Mouse (Mus musculus) left cerebral cortex, postnatal 4 days (tissue): Measurements from ENCODE around the gene Olfr1025-ps1. TPM values are rescaled to one million over a fixed set of nuclear protein-coding genes. Genes with fewer than 3 reads are reported as not detected.

Experiments used
- DNase-seq: peaks from one replicate; pipeline ENCODE4 v3.0.0-alpha.2; 2022
- intact Hi-C: fragments of 180-260 bp; cut with DNase I; formaldehyde crosslinking; loops from one replicate; pipeline ENCODE4 v1.15.1; 2025
- total RNA-seq, 2 experiments: library from RNA; stranded (reverse); gene quantifications; 2 replicates each; pipeline ENCODE4 v1.2.3; 2021

Olfr1025-ps1 gene
- total RNA-seq = not detected

DNA sequence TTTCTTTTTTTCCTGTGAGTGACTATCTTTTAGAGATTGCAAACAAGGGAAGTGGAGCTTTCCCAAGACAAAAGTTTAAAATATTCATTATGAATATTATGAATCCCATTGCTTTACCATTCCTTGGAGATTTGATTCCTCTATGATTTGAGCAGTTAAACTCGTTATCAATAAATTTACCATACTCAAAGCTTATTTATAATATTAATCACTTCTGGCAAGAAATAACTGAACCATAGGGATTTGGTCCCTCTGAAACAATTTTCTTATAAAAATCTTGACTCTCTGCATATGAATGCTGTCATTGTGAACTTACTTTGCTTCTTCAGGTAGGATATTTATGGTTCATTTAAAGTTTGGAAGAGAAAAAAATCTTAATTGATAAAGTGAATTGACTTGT, at the start of gene Olfr1025-ps1:
Gene Olfr1025-ps1, plus strand, starts transcription at position 301 of the 400 bp plus-strand sequence.
- intact Hi-C loops = no loop called here
- no peak for DNase-seq

GRCm38 (mm10) chr2:85868294-85868693, 46.7 kb upstream of the Olfr1025-ps1 start, which contains the start of gene Olfr1022:
Gene Olfr1022 (plus strand): TSS chr2:85868594.
- intact Hi-C loops = no loop called here
- no peak for DNase-seq

DNA sequence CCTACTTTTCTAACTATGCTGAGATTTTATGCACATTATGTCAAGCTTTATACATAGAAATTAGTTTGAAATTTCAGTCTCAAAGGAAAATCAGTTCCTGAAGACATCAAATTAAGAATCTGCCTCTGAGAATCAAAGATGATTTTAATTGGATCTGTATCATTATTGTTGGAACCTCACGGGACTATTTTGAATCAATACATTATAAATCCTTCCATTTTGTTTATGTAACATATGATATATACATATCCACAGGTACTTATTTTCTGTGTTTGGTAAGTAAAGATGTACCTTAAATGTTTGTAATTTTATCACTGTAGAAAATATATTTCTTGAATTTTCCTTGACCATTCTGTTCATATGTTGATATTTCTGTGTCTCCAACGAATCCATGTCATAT, 29.7 kb upstream of the Olfr1025-ps1 start, which contains the start of gene Olfr1023:
Gene Olfr1023, plus strand, starts transcription at position 301 of the 400 bp plus-strand sequence.
- intact Hi-C loops = no loop called here
- no peak for DNase-seq

GRCm38 (mm10) chr2:85904952-85905351, 10.0 kb upstream of the Olfr1025-ps1 start, which contains the start of gene Olfr1024:
Gene Olfr1024 (minus strand): TSS chr2:85905052.
- no peak for DNase-seq
- intact Hi-C loops = no loop called here

- DNase-seq = no peak
- intact Hi-C loops = no loop called here
Observed at GRCm38 (mm10) chr2:85913197-85913596, 1.8 kb upstream of the Olfr1025-ps1 start.

DNA sequence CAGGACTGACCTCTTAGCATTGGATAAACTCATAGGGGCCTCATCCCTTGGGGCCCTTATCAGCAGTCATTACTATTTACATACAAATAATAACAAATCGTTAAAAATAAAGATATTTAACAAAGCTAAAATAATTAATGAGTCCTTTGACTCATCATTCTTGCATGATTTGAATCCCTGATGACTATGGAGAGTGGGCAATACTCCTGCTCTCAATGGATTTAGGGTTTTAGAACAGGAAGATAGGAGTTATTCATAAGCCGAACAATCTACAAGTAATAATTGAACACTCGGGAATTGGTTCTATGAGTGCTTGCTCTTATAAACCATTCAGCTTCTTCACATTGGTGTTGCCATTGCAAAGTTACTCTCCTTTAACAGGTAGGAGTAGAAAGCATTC, 6.3 kb downstream of the Olfr1025-ps1 start, which contains the start of gene Olfr1026:
Gene Olfr1026, plus strand, starts transcription at position 301 of the 400 bp plus-strand sequence.
- intact Hi-C loops = no loop called here

DNA sequence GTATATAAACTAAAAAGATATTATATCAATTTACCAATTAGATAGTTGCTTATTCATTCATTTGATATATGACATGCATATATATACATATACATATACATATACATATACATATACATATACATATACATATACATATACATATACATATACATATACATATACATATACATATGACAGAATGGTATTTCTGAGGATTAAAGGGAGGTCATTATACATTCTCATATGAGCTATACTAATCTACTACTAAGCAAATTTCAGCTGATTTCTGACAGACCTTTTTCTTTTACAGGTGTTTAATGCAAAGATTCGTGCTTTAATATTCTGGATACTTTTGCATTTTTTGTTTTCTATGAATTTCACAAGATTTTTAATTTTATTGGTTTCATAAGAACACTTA, 35.1 kb downstream of the Olfr1025-ps1 start, which contains the start of gene Olfr1028:
Gene Olfr1028, plus strand, starts transcription at position 301 of the 400 bp plus-strand sequence.
- intact Hi-C loops = no loop called here
- DNase-seq = no peak

More for the DNA sequence above, 6.3 kb downstream of the Olfr1025-ps1 start, which contains the start of gene Olfr1026:
- DNase-seq = no peak

Other genes starting within 250 kb of the Olfr1025-ps1 start
- not detected for gene Olfr1006, start 236.4 kb upstream of the Olfr1025-ps1 start, total RNA-seq
- not detected for gene Olfr1008, start 225.8 kb upstream of the Olfr1025-ps1 start, total RNA-seq
- gene Olfr1009, start 199.8 kb upstream of the Olfr1025-ps1 start, total RNA-seq = not detected
- not detected for gene Olfr1012, start 152.4 kb upstream of the Olfr1025-ps1 start, total RNA-seq
- not detected for gene Olfr1013, start 148.1 kb upstream of the Olfr1025-ps1 start, total RNA-seq
- not detected for gene Olfr1014, start 142.5 kb upstream of the Olfr1025-ps1 start, total RNA-seq
- gene Olfr1015, start 133.2 kb upstream of the Olfr1025-ps1 start, total RNA-seq = not detected
- not detected for gene Olfr1016, start 112.6 kb upstream of the Olfr1025-ps1 start, total RNA-seq
- not detected for gene Olfr1018, start 96.7 kb upstream of the Olfr1025-ps1 start, total RNA-seq
- gene Olfr1019, start 69.7 kb upstream of the Olfr1025-ps1 start, total RNA-seq = not detected
- not detected for gene Olfr1020, start 68.2 kb upstream of the Olfr1025-ps1 start, total RNA-seq
- gene Olfr1022, start 46.6 kb upstream of the Olfr1025-ps1 start, total RNA-seq = not detected
- not detected for gene Olfr1023, start 29.6 kb upstream of the Olfr1025-ps1 start, total RNA-seq
- gene Olfr1024, start 10.1 kb upstream of the Olfr1025-ps1 start, total RNA-seq = not detected
- gene Olfr1026, start 6.4 kb downstream of the Olfr1025-ps1 start, total RNA-seq = not detected
- gene Olfr1028, start 35.2 kb downstream of the Olfr1025-ps1 start, total RNA-seq = not detected
- not detected for gene Olfr1029, start 58.7 kb downstream of the Olfr1025-ps1 start, total RNA-seq
- gene Olfr1030, start 64.1 kb downstream of the Olfr1025-ps1 start, total RNA-seq = not detected
- not detected for gene Olfr1031, start 75.1 kb downstream of the Olfr1025-ps1 start, total RNA-seq
- gene Olfr1032, start 90.3 kb downstream of the Olfr1025-ps1 start, total RNA-seq = not detected
- not detected for gene Olfr1033, start 105.4 kb downstream of the Olfr1025-ps1 start, total RNA-seq
- not detected for gene Olfr1034, start 130.7 kb downstream of the Olfr1025-ps1 start, total RNA-seq
- not detected for gene Olfr1036, start 158.8 kb downstream of the Olfr1025-ps1 start, total RNA-seq
- not detected for gene Olfr1037, start 172.2 kb downstream of the Olfr1025-ps1 start, total RNA-seq
- gene Olfr1039, start 220.7 kb downstream of the Olfr1025-ps1 start, total RNA-seq = not detected
- gene Olfr1040, start 231.5 kb downstream of the Olfr1025-ps1 start, total RNA-seq = not detected
- not detected for gene Olfr1042, start 246.6 kb downstream of the Olfr1025-ps1 start, total RNA-seq